Mouse (Mus musculus) G1E (cell line): ENCODE measurements around the gene Cmtm2a. TPM values are rescaled to one million over a fixed set of nuclear protein-coding genes. Genes with fewer than 3 reads are reported as not detected.
"Not testable (repeated sequence)": the region's sequence is repeated elsewhere in the genome, so short reads cannot be mapped to it uniquely, and the experiment has no call there.

ENCODE experiments used
- ATAC-seq: 2 replicates; pipeline ENCODE4 v1.8.0; 2016; ENCODE audit warnings: mild to moderate bottlenecking; ENCODE audit not compliant: insufficient number of reproducible peaks, poor library complexity, low FRiP score, severe bottlenecking; ENCODE audit errors: extremely low read depth
- DNase-seq: peaks from one replicate; pipeline ENCODE4 v3.0.0; 2012; ENCODE audit warnings: low spot score
- H3K27me3 ChIP-seq: 2 replicates; pipeline ENCODE4 v1.6.1; 2012; ENCODE audit warnings: mild to moderate bottlenecking, low read length, inconsistent platforms; ENCODE audit not compliant: insufficient read depth
- H3K36me3 ChIP-seq: replicated peaks from 2 replicates; pipeline ENCODE3; 2012; ENCODE audit warnings: mild to moderate bottlenecking, inconsistent platforms
- H3K4me1 ChIP-seq: 2 replicates; pipeline ENCODE4 v1.6.1; 2012; ENCODE audit warnings: low read depth, low read length, inconsistent platforms, mixed read lengths; ENCODE audit not compliant: insufficient read depth
- H3K4me3 ChIP-seq: 2 replicates; pipeline ENCODE4 v1.5.1; 2012; ENCODE audit warnings: low read depth, mild to moderate bottlenecking, inconsistent platforms, low read length, moderate library complexity, mixed read lengths
- H3K9me3 ChIP-seq: replicated peaks from 2 replicates; pipeline ENCODE4 v1.6.1; 2012; ENCODE audit warnings: inconsistent platforms
- CTCF ChIP-seq: IDR thresholded peaks from 2 replicates; pipeline ENCODE4 v1.5.1; 2012; ENCODE audit warnings: low read depth, low read length, inconsistent platforms, mixed read lengths
- GATA1 ChIP-seq: IDR thresholded peaks from 2 replicates; pipeline ENCODE4 v1.6.1; 2012; ENCODE audit warnings: borderline replicate concordance, low read length, inconsistent platforms, mixed read lengths
- GATA2 ChIP-seq: IDR thresholded peaks from 2 replicates; pipeline ENCODE4 v1.6.1; 2012; ENCODE audit warnings: low read depth, low read length, inconsistent platforms, borderline replicate concordance
- POLR2AphosphoS5 ChIP-seq: IDR thresholded peaks from 2 replicates; pipeline ENCODE4 v1.6.1; 2012; ENCODE audit warnings: low read depth, low read length, inconsistent platforms; ENCODE audit not compliant: insufficient replicate concordance
- TAL1 ChIP-seq: conservative IDR thresholded peaks from 2 replicates; pipeline ENCODE4 v1.6.1; 2012; ENCODE audit warnings: low read depth, low read length, inconsistent platforms, mixed read lengths
- polyA plus RNA-seq: library from polyadenylated mRNA; stranded (reverse); fragments of >175 nt; gene quantifications from 2 replicates; pipeline ENCODE4 v1.2.3, GENCODE M21; 2012
- total RNA-seq, 2 experiments: library from RNA; stranded (forward) in 1 of 2; stranded (reverse) in 1 of 2; fragments of 200-1000 nt in 1 of 2; fragments of >200 nt in 1 of 2; fragmentation: Nextera tagmentation in 1 of 2; gene quantifications; 2 replicates each; pipeline ENCODE4 v1.2.3; 2014 to 2017

Cmtm2a gene
- total and polyA plus RNA-seq, 3 experiments: not detected

- Histone ChIP-seq H3K27me3 (peaks cover 18% of the 10 kb centered on the region), H3K4me1 (peaks cover 11% of the 10 kb centered on the region), H3K9me3 (no peaks in the 10 kb centered on the region), H3K36me3 (no peaks in the 10 kb centered on the region), H3K4me3 (peak within 1 kb of the TSS; percentile 52)
- DNase-seq (no peak), ATAC-seq (no peak)
- no peak for TF ChIP-seq GATA1
- TF ChIP-seq GATA2: no peak
- TF ChIP-seq CTCF: no peak
- no peak for TF ChIP-seq POLR2AphosphoS5
- TF ChIP-seq TAL1: no peak
Measured at GRCm38 (mm10) chr8:104339229-104339982, 46.4 kb upstream of the Cmtm2a start, which contains the start of gene Cmtm3. Gene Cmtm3 (plus strand): TSS chr8:104339410.

- Histone ChIP-seq H3K4me1 (peaks cover 11% of the 10 kb centered on the region), H3K27me3 (peaks cover 16% of the 10 kb centered on the region), H3K36me3 (no peaks in the 10 kb centered on the region), H3K4me3 (no peak overlapping the region), H3K9me3 (no peaks in the 10 kb centered on the region)
- TF ChIP-seq POLR2AphosphoS5 (no peak), GATA2 (no peak), GATA1 (no peak), CTCF (no peak), TAL1 (no peak)
- ATAC-seq: no peak
- no peak for DNase-seq
Measured at GRCm38 (mm10) chr8:104337890-104338289, 44.9 kb upstream of the Cmtm2a start.

GRCm38 (mm10) chr8:104336806-104337205 is 43.8 kb upstream of the Cmtm2a start:
- Histone ChIP-seq H3K4me1 (peaks cover 11% of the 10 kb centered on the region), H3K27me3 (peaks cover 16% of the 10 kb centered on the region; the same call in 1 of the 2 replicates), H3K36me3 (no peaks in the 10 kb centered on the region), H3K4me3 (no peak overlapping the region), H3K9me3 (no peaks in the 10 kb centered on the region)
- DNase-seq (no peak), ATAC-seq (no peak)
- TF ChIP-seq POLR2AphosphoS5 (no peak), CTCF (no peak), GATA2 (no peak), TAL1 (no peak), GATA1 (no peak)

GRCm38 (mm10) chr8:104334196-104334595 is 41.2 kb upstream of the Cmtm2a start:
- Histone ChIP-seq H3K4me3 (no peak overlapping the region), H3K36me3 (no peaks in the 10 kb centered on the region), H3K9me3 (no peaks in the 10 kb centered on the region), H3K27me3 (no peaks in the 10 kb centered on the region; the same call in 1 of the 2 replicates), H3K4me1 (no peaks in the 10 kb centered on the region)
- ATAC-seq: no peak
- no peak for DNase-seq
- TF ChIP-seq GATA1 (no peak), GATA2 (no peak), POLR2AphosphoS5 (no peak), TAL1 (no peak), CTCF (no peak)

GRCm38 (mm10) chr8:104333786-104334185 is 40.8 kb upstream of the Cmtm2a start:
- Histone ChIP-seq H3K9me3 (no peaks in the 10 kb centered on the region), H3K36me3 (no peaks in the 10 kb centered on the region), H3K27me3 (no peaks in the 10 kb centered on the region; the same call in 1 of the 2 replicates), H3K4me3 (no peak overlapping the region), H3K4me1 (no peaks in the 10 kb centered on the region)
- TF ChIP-seq GATA1 (no peak), TAL1 (no peak), CTCF (no peak), GATA2 (no peak), POLR2AphosphoS5 (no peak)
- DNase-seq: no peak
- no peak for ATAC-seq

- Histone ChIP-seq H3K4me1 (no peaks in the 10 kb centered on the region), H3K9me3 (no peaks in the 10 kb centered on the region), H3K36me3 (no peaks in the 10 kb centered on the region), H3K27me3 (no peaks in the 10 kb centered on the region; the same call in 1 of the 2 replicates), H3K4me3 (no peak overlapping the region)
- TF ChIP-seq POLR2AphosphoS5: no peak
- TF ChIP-seq GATA2: no peak
- TF ChIP-seq GATA1: no peak
- no peak for TF ChIP-seq CTCF
- TF ChIP-seq TAL1: no peak
- no peak for DNase-seq
- no peak for ATAC-seq
Measured at GRCm38 (mm10) chr8:104332665-104333631, 40.0 kb upstream of the Cmtm2a start.

GRCm38 (mm10) chr8:104321930-104322329 is 28.9 kb upstream of the Cmtm2a start, which contains the start of gene Cmtm2b:
Gene Cmtm2b (plus strand): TSS chr8:104322230.
- H3K4me1 ChIP-seq, H3K36me3 ChIP-seq, H3K4me3 ChIP-seq, H3K9me3 ChIP-seq, DNase-seq, ATAC-seq, H3K27me3 ChIP-seq: not testable (repeated sequence)

GRCm38 (mm10) chr8:104321267-104321666 is 28.3 kb upstream of the Cmtm2a start, which contains the start of gene Gm11020:
Gene Gm11020 (plus strand): TSS chr8:104321567.
- ATAC-seq, H3K27me3 ChIP-seq, H3K4me3 ChIP-seq, H3K36me3 ChIP-seq, DNase-seq, H3K4me1 ChIP-seq, H3K9me3 ChIP-seq: not testable (repeated sequence)
